Mouse (Mus musculus) heart, embryonic 14.5 days (tissue): ENCODE measurements around the gene Gkn1. TPM values are rescaled to one million over a fixed set of nuclear protein-coding genes. Genes with fewer than 3 reads are reported as not detected.

Source experiments
- ATAC-seq: fragments of 200-750 bp; cut with Nextera tagmentation; 2 replicates; pipeline ENCODE4 v1.8.0; 2017; ENCODE audit warnings: low read depth, moderate TSS enrichment; ENCODE audit not compliant: insufficient number of reproducible peaks, insufficient read depth, low FRiP score
- H3K27ac ChIP-seq, 2 experiments: fragments of 200-500 bp in 1 of 2; fragments of 300-500 bp in 1 of 2; sonication (generic) in 1 of 2; replicated peaks in 1 of 2; 2 replicates each; pipeline ENCODE4 v1.5.1; 2012 to 2014; ENCODE audit warnings: low read depth in 2 of 2, low read length in 2 of 2, control low read depth in 1 of 2, mild to moderate bottlenecking in 1 of 2, mixed read lengths in 1 of 2; ENCODE audit not compliant: control insufficient read depth in 1 of 2, insufficient read depth in 1 of 2
- H3K27me3 ChIP-seq: fragments of 300-500 bp; sonication (generic); 2 replicates; pipeline ENCODE4 v1.6.1; 2014; ENCODE audit warnings: mild to moderate bottlenecking, low read length, control low read depth; ENCODE audit not compliant: control insufficient read depth, insufficient read depth
- H3K36me3 ChIP-seq: fragments of 300-500 bp; sonication (generic); 2 replicates; pipeline ENCODE4 v1.6.1; 2014; ENCODE audit warnings: mild to moderate bottlenecking, control low read depth, low read length, mixed read lengths; ENCODE audit not compliant: control insufficient read depth, insufficient read depth
- H3K4me1 ChIP-seq, 2 experiments: fragments of 200-500 bp in 1 of 2; fragments of 300-500 bp in 1 of 2; sonication (generic) in 1 of 2; 2 replicates each; pipeline ENCODE4 v1.6.1; 2012 to 2014; ENCODE audit warnings: low read length in 2 of 2, control low read depth in 1 of 2, mixed read lengths in 1 of 2; ENCODE audit not compliant: control insufficient read depth in 2 of 2, insufficient read depth in 2 of 2
- H3K4me2 ChIP-seq: fragments of 300-500 bp; sonication (generic); 2 replicates; pipeline ENCODE4 v1.6.1; 2014; ENCODE audit warnings: mild to moderate bottlenecking, low read length
- H3K4me3 ChIP-seq, 2 experiments: fragments of 200-500 bp in 1 of 2; fragments of 300-500 bp in 1 of 2; sonication (generic) in 1 of 2; 2 replicates each; pipeline ENCODE4 v1.5.1; 2012 to 2014; ENCODE audit warnings: low read length in 2 of 2, mild to moderate bottlenecking in 2 of 2, control low read depth in 1 of 2, low read depth in 1 of 2, moderate library complexity in 1 of 2; ENCODE audit not compliant: control insufficient read depth in 1 of 2, insufficient read depth in 1 of 2
- H3K9ac ChIP-seq: fragments of 300-500 bp; sonication (generic); 2 replicates; pipeline ENCODE4 v1.6.1; 2014; ENCODE audit warnings: mild to moderate bottlenecking, low read length
- H3K9me3 ChIP-seq: fragments of 300-500 bp; sonication (generic); 2 replicates; pipeline ENCODE4 v1.6.1; 2016; ENCODE audit warnings: low read length, control low read depth; ENCODE audit not compliant: control insufficient read depth
- WGBS: fragments of 180-500 bp; shearing (Covaris S2); extraction: QIAGEN DNeasy Blood & Tissue Kit; methylation state at CpG from one replicate; pipeline ENCODE4 v1.1.7; 2014; 5-methylcytosine and 5-hydroxymethylcytosine counted together
- polyA plus RNA-seq: library from polyadenylated mRNA; unstranded; fragments of >200 nt; fragmentation: Nextera tagmentation; extraction: Ambion mirVana; gene quantifications from 2 replicates; pipeline ENCODE4 v1.2.1, GENCODE M21; 2014

Gkn1 gene
- polyA plus RNA-seq, 1 experiment from 2014 or later = not detected

- H3K9me3 ChIP-seq = no peaks in the 10 kb centered on the region
- H3K4me1 ChIP-seq = no peaks in the 10 kb centered on the region
- H3K9ac ChIP-seq = no peak overlapping the region
- H3K4me2 ChIP-seq = no peak overlapping the region
- no peak for ATAC-seq
- H3K4me3 ChIP-seq = no peak overlapping the region
- no peaks in the 10 kb centered on the region for H3K36me3 ChIP-seq
- H3K27me3 ChIP-seq = no peaks in the 10 kb centered on the region; the same call in 1 of the 2 replicates
- H3K27ac ChIP-seq = no peak overlapping the region
- WGBS = 90% methylated on average over 7 of the region's 7 CpGs
Measured at GRCm38 (mm10) chr6:87318651-87319050, 32.1 kb downstream of the Gkn1 start.

- Histone ChIP-seq H3K36me3 (no peaks in the 10 kb centered on the region), H3K9me3 (no peaks in the 10 kb centered on the region), H3K9ac (no peak overlapping the region), H3K4me2 (no peak overlapping the region), H3K27me3 (no peaks in the 10 kb centered on the region), H3K27ac (no peak overlapping the region), H3K4me3 (no peak overlapping the region), H3K4me1 (no peaks in the 10 kb centered on the region)
- WGBS = 78% methylated on average over 8 of the region's 8 CpGs
- ATAC-seq = no peak
Measured at GRCm38 (mm10) chr6:87316966-87317365, 33.8 kb downstream of the Gkn1 start.

GRCm38 (mm10) chr6:87312761-87313160 lies 38.0 kb downstream of the Gkn1 start:
- Histone ChIP-seq H3K4me2 (no peak overlapping the region), H3K36me3 (0 out of 2 replicates have a peak, but pooled peaks cover 4% of the 10 kb centered on the region), H3K27me3 (no peaks in the 10 kb centered on the region), H3K9me3 (no peaks in the 10 kb centered on the region), H3K9ac (no peak overlapping the region), H3K4me1 (no peaks in the 10 kb centered on the region), H3K27ac (no peak overlapping the region), H3K4me3 (no peak overlapping the region)
- 75% methylated on average over 4 of the region's 4 CpGs for WGBS
- ATAC-seq = no peak

- Histone ChIP-seq H3K9ac (no peak overlapping the region), H3K27ac (no peak overlapping the region), H3K9me3 (no peaks in the 10 kb centered on the region), H3K4me2 (no peak overlapping the region), H3K27me3 (no peaks in the 10 kb centered on the region), H3K4me1 (no peaks in the 10 kb centered on the region), H3K4me3 (no peak overlapping the region), H3K36me3 (no peaks in the 10 kb centered on the region)
- no peak for ATAC-seq
- 46% methylated on average over 8 of the region's 8 CpGs for WGBS
Measured at GRCm38 (mm10) chr6:87304486-87304885, 46.3 kb downstream of the Gkn1 start.

GRCm38 (mm10) chr6:87302746-87303145 lies 48.0 kb downstream of the Gkn1 start:
- no peak overlapping the region for H3K4me3 ChIP-seq
- H3K27me3 ChIP-seq = no peaks in the 10 kb centered on the region
- WGBS = 80% methylated on average over 5 of the region's 5 CpGs
- H3K9me3 ChIP-seq = no peaks in the 10 kb centered on the region
- no peak overlapping the region for H3K9ac ChIP-seq
- H3K4me2 ChIP-seq = no peak overlapping the region
- no peaks in the 10 kb centered on the region for H3K36me3 ChIP-seq
- H3K4me1 ChIP-seq = no peaks in the 10 kb centered on the region
- H3K27ac ChIP-seq = no peak overlapping the region
- no peak for ATAC-seq

GRCm38 (mm10) chr6:87301991-87302390 lies 48.8 kb downstream of the Gkn1 start:
- H3K4me2 ChIP-seq = no peak overlapping the region
- WGBS = 76% methylated on average over 4 of the region's 4 CpGs
- H3K9me3 ChIP-seq = no peaks in the 10 kb centered on the region
- no peaks in the 10 kb centered on the region for H3K4me1 ChIP-seq
- H3K27ac ChIP-seq = no peak overlapping the region
- no peak for ATAC-seq
- H3K4me3 ChIP-seq = no peak overlapping the region
- H3K27me3 ChIP-seq = no peaks in the 10 kb centered on the region
- no peaks in the 10 kb centered on the region for H3K36me3 ChIP-seq
- no peak overlapping the region for H3K9ac ChIP-seq

Other genes starting within 250 kb of the Gkn1 start
- gene D6Ertd527e, start 246.2 kb downstream of the Gkn1 start, polyA plus RNA-seq = 0.13 TPM in 1 of 2 replicates, not detected in the other
- 5.5 and 6.5 TPM in 2 replicates for gene Antxr1, start 15.1 kb downstream of the Gkn1 start, polyA plus RNA-seq
- not detected in 2 replicates for gene Gkn2, start 22.4 kb upstream of the Gkn1 start, polyA plus RNA-seq
- gene Gkn3, start 38.0 kb upstream of the Gkn1 start, polyA plus RNA-seq = 0.57 and 1.1 TPM in 2 replicates
- gene Bmp10, start 78.1 kb upstream of the Gkn1 start, polyA plus RNA-seq = 6.1 and 8.3 TPM in 2 replicates
- 3.9 and 4.3 TPM in 2 replicates for gene Arhgap25, start 182.3 kb upstream of the Gkn1 start, polyA plus RNA-seq
- 1.2 and 1.5 TPM in 2 replicates for gene Prokr1, start 239.8 kb upstream of the Gkn1 start, polyA plus RNA-seq